Mouse (Mus musculus) layer of hippocampus, adult 2 months (tissue): ENCODE data around the gene Psmc1. TPM values are rescaled to one million over a fixed set of nuclear protein-coding genes. Genes with fewer than 3 reads are reported as not detected.

Experiments
- DNase-seq, 2 experiments: peaks; one replicate each; pipeline ENCODE4 v3.0.0; 2022; ENCODE audit warnings: low spot score in 2 of 2
- H3K27ac ChIP-seq: fragments of 200-600 bp; 2 replicates; pipeline ENCODE4 v1.8.1; 2022
- H3K4me3 ChIP-seq: fragments of 200-600 bp; 2 replicates; pipeline ENCODE4 v1.8.1; 2022; ENCODE audit warnings: mild to moderate bottlenecking
- CTCF ChIP-seq: fragments of 200-600 bp; conservative IDR thresholded peaks from 2 replicates; pipeline ENCODE4 v1.8.1; 2022; ENCODE audit warnings: antibody characterized with exemption, mild to moderate bottlenecking, moderate library complexity
- total RNA-seq, 2 experiments: library from RNA; stranded (reverse); gene quantifications; 2 replicates each; pipeline ENCODE4 v1.2.3; 2021

Gene Psmc1
- total RNA-seq, 2 experiments from 2014 or later = 185 to 207 TPM

- peak; percentile 38 to 79 for DNase-seq
- TF ChIP-seq CTCF = no peak
- Histone ChIP-seq H3K4me3 (no peak overlapping the region), H3K27ac (peak overlapping the region; percentile 36)
Observed at GRCm38 (mm10) chr12:100166939-100167338, 57.0 kb downstream of the Psmc1 start.

GRCm38 (mm10) chr12:100167502-100167901 is 57.5 kb downstream of the Psmc1 start:
- TF ChIP-seq CTCF = no peak
- no peak overlapping the region for H3K4me3 ChIP-seq
- DNase-seq = no peak
- peak overlapping the region; percentile 36 for H3K27ac ChIP-seq

GRCm38 (mm10) chr12:100167931-100168871 is 58.2 kb downstream of the Psmc1 start:
- no peak for TF ChIP-seq CTCF
- H3K4me3 ChIP-seq = peak overlapping the region; percentile 30; the same call in 1 of the 2 replicates
- no peak for DNase-seq
- peak overlapping the region; percentile 55 for H3K27ac ChIP-seq

GRCm38 (mm10) chr12:100172481-100172880 is 62.5 kb downstream of the Psmc1 start:
- H3K4me3 ChIP-seq = no peak overlapping the region
- H3K27ac ChIP-seq = no peak overlapping the region
- no peak for TF ChIP-seq CTCF
- peak in 1 of 2 experiments; percentile 37 for DNase-seq

Other genes with a start within 250 kb of the Psmc1 start
- gene Efcab11, start 225.7 kb upstream of the Psmc1 start, total RNA-seq = under 1 TPM; 0.34 to 0.84 TPM
- gene Tdp1, start 225.6 kb upstream of the Psmc1 start, total RNA-seq = 10 to 100 TPM; 24.2 to 30.9 TPM
- gene Kcnk13, start 145.7 kb upstream of the Psmc1 start, total RNA-seq = 1 to 10 TPM; 6.2 to 6.9 TPM
- 10 to 100 TPM; 23.8 to 24.3 TPM for gene Nrde2, start 49.5 kb downstream of the Psmc1 start, total RNA-seq
- gene Calm1, start 89.3 kb downstream of the Psmc1 start, total RNA-seq = 1,000 to 10,000 TPM; 2,009 to 2,049 TPM